Mouse (Mus musculus) stomach, postnatal 0 days (tissue): Measurements from ENCODE around the gene Ppm1h.

Experiments used
- CTCF ChIP-seq: IDR thresholded peaks from 2 replicates; pipeline ENCODE4 v1.5.1; 2016; ENCODE audit warnings: antibody characterized with exemption, low read depth, mild to moderate bottlenecking, moderate library complexity
- EP300 ChIP-seq: optimal IDR thresholded peaks from 2 replicates; pipeline ENCODE3; 2016; ENCODE audit warnings: antibody characterized with exemption

GRCm38 (mm10) chr10:122886916-122887527, 208.5 kb downstream of the Ppm1h start:
- TF ChIP-seq CTCF, result no peak
- TF ChIP-seq EP300, result no peak
